Mouse (Mus musculus) small intestine, adult 2 months (tissue): ENCODE results near the gene Tmod3.

Experiments
- CTCF ChIP-seq: fragments of 200-500 bp; IDR thresholded peaks from 2 replicates; pipeline ENCODE4 v1.5.1; 2012; ENCODE audit warnings: low read depth, mild to moderate bottlenecking, control low read depth, inconsistent platforms, low read length, moderate library complexity, mixed read lengths; ENCODE audit not compliant: insufficient replicate concordance, insufficient read length; ENCODE audit errors: extremely low read depth
- POLR2A ChIP-seq: fragments of 200-500 bp; IDR thresholded peaks from 2 replicates; pipeline ENCODE4 v1.6.1; 2012; ENCODE audit warnings: low read depth, mild to moderate bottlenecking, control low read depth, inconsistent platforms, low read length, moderate library complexity

DNA sequence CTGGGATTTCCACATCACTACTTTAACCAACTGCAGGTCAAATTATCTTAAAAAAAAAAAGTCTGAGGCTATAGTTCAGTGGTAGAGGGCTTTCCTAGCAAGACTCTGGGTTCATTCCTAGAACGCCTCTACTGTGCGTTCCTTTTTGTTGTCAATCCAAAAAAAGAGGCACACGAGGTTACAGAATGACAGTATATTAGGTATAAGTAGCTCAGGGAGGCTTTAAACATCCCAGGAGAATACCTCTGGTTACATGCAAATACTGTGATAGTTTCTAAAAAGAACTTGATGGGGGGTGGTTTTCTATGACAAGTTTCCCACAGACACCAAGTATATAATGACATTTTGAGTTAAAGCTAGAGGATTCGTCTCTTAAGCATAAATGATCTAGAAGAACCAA, 48.0 kb upstream of the Tmod3 start:
- TF ChIP-seq POLR2A, result no peak
- TF ChIP-seq CTCF, result no peak
